In the genomic region with DNA sequence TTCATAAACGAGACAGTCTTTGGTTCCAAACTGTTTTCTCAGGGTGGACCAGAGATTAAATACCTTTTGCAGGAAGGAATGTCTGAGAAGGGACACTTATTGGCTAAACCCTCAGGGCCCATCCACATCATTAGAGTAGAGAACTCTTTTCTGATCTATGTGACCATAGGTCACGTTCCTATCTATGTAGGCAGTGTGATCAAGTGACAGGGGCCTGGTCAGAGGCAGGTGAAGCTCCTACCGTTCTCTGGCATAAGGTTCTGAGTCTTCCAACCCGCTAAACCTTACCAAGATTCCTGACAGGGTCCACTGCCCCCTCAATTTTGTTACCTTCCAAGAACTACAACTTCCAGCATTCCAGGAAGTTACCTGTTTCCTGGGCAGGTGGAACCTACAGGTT, we compare ENCODE assay signal across 28 mouse cellular contexts. TPM values are rescaled to one million over a fixed set of nuclear protein-coding genes. Genes with fewer than 3 reads are reported as not detected.
DNase-seq lines count a peak whose midpoint lies in the region; ATAC-seq lines count a peak whose summit lies in the region.
"Had no signal": no experiment of that assay in that cellular context is flagged by ENCODE, and none has a peak within 500 bp of the region (broad histone marks: within the 10 kb centered on the region; RNA-seq: fewer than 3 reads in every experiment).

No protein-coding gene starts in this region.

- H3K9me3 ChIP-seq in erythroblast, embryonic 14.5 days (ENCODE audit: control insufficient read depth, low read length) = no peaks in the 10 kb centered on the region
- no peaks in the 10 kb centered on the region for H3K9me3 ChIP-seq in liver, embryonic 12.5 days (replicated peaks)
- H3K9me3 ChIP-seq in liver, embryonic 15.5 days (replicated peaks) = no peaks in the 10 kb centered on the region
- H3K9me3 ChIP-seq: forebrain, embryonic 12.5 days; forebrain, embryonic 15.5 days; heart, embryonic 12.5 days; heart, embryonic 15.5 days; hindbrain, embryonic 10.5 days; hindbrain, embryonic 13.5 days had no signal

- H3K4me1 ChIP-seq in erythroblast, embryonic 14.5 days (ENCODE audit: control insufficient read depth) = peaks cover 74% of the 10 kb centered on the region
- peaks cover 70% of the 10 kb centered on the region for H3K4me1 ChIP-seq in liver, embryonic 12.5 days
- peaks cover 73% of the 10 kb centered on the region for H3K4me1 ChIP-seq in liver, embryonic 15.5 days (replicated peaks)
- H3K4me1 ChIP-seq: forebrain, embryonic 15.5 days; hindbrain, embryonic 13.5 days had no signal

- H3K27ac ChIP-seq in liver, embryonic 12.5 days = peak overlapping the region; percentile 88
- H3K27ac ChIP-seq in liver, embryonic 15.5 days (replicated peaks) = peak overlapping the region; percentile 83
- H3K27ac ChIP-seq: forebrain, embryonic 12.5 days; forebrain, embryonic 15.5 days; heart, embryonic 15.5 days; hindbrain, embryonic 10.5 days; hindbrain, embryonic 13.5 days had no signal

- 75% methylated on average over 4 of the region's 4 CpGs for WGBS in liver, embryonic 12.5 days (ENCODE audit: insufficient replicate concordance)
- WGBS in liver, embryonic 15.5 days (ENCODE audit: insufficient replicate concordance) = 61% methylated on average over 4 of the region's 4 CpGs

- no peaks in the 10 kb centered on the region for H3K27me3 ChIP-seq in erythroblast, embryonic 14.5 days (ENCODE audit: control insufficient read depth)
- no peaks in the 10 kb centered on the region for H3K27me3 ChIP-seq in liver, embryonic 12.5 days (replicated peaks)
- no peaks in the 10 kb centered on the region for H3K27me3 ChIP-seq in liver, embryonic 15.5 days
- H3K27me3 ChIP-seq: forebrain, embryonic 12.5 days; forebrain, embryonic 15.5 days; heart, embryonic 12.5 days; heart, embryonic 15.5 days; hindbrain, embryonic 13.5 days had no signal

- no peak for DNase-seq in cerebellum, adult 8-10 months
- no peak for DNase-seq in cerebellum, postnatal 14 days
- no peak for DNase-seq in left cerebral cortex, adult 8-10 months (ENCODE audit: low spot score in 2 of 2)
- DNase-seq: adrenal gland, adult 8-10 months; adrenal gland, postnatal 25 days; cerebellum, adult 18-20 months; cerebellum, postnatal 10 days; gastrocnemius, postnatal 25 days; heart, adult 18-20 months; heart, postnatal 10 days; heart, postnatal 36 days had no signal

- no peak for ATAC-seq in erythroblast, adult 5-6 weeks (replicated peaks; ENCODE audit: low FRiP score, poor library complexity, severe bottlenecking)
- peak; percentile 55 for ATAC-seq in liver, embryonic 12.5 days
- peak; percentile 62 for ATAC-seq in liver, embryonic 15.5 days (ENCODE audit: insufficient read depth)
- ATAC-seq: activated CD4-positive, CD25-positive, alpha-beta regulatory T cell, adult 4 months; forebrain, embryonic 15.5 days; hindbrain, embryonic 16.5 days had no signal

- H3K4me3 ChIP-seq in erythroblast, embryonic 14.5 days (replicated peaks) = peak overlapping the region; percentile 9
- no peak overlapping the region for H3K4me3 ChIP-seq in liver, embryonic 12.5 days
- H3K4me3 ChIP-seq in liver, embryonic 15.5 days (replicated peaks) = no peak overlapping the region
- H3K4me3 ChIP-seq: forebrain, embryonic 12.5 days; forebrain, embryonic 15.5 days; heart, embryonic 12.5 days; heart, embryonic 15.5 days; hindbrain, embryonic 10.5 days; hindbrain, embryonic 13.5 days had no signal

- peak overlapping the region; percentile 51 for H3K9ac ChIP-seq in liver, embryonic 12.5 days
- H3K9ac ChIP-seq in liver, embryonic 15.5 days = peak overlapping the region; percentile 9; the same call in 1 of the 2 replicates
- H3K9ac ChIP-seq: forebrain, embryonic 12.5 days; forebrain, embryonic 15.5 days; heart, embryonic 12.5 days; heart, embryonic 15.5 days; hindbrain, embryonic 13.5 days had no signal

- no peak overlapping the region for H3K4me2 ChIP-seq in liver, embryonic 12.5 days
- peak overlapping the region; percentile 10; the same call in 1 of the 2 replicates for H3K4me2 ChIP-seq in liver, embryonic 15.5 days
- H3K4me2 ChIP-seq: forebrain, embryonic 12.5 days; forebrain, embryonic 15.5 days; heart, embryonic 12.5 days; heart, embryonic 15.5 days; hindbrain, embryonic 13.5 days had no signal

- H3K36me3 ChIP-seq in erythroblast, embryonic 14.5 days (ENCODE audit: control insufficient read depth) = peaks cover 4% of the 10 kb centered on the region; the same call in 1 of the 2 replicates
- no peaks in the 10 kb centered on the region for H3K36me3 ChIP-seq in liver, embryonic 12.5 days
- no peaks in the 10 kb centered on the region for H3K36me3 ChIP-seq in liver, embryonic 15.5 days (replicated peaks)
- H3K36me3 ChIP-seq: forebrain, embryonic 12.5 days; forebrain, embryonic 15.5 days; heart, embryonic 12.5 days; heart, embryonic 15.5 days; hindbrain, embryonic 10.5 days; hindbrain, embryonic 13.5 days had no signal

RNA-seq across cellular contexts. Expression of gene Rnase1, which starts 4.5 kb away (rescaled TPM):
- not detected in 2 replicates for polyA plus RNA-seq in erythroblast, embryonic 14.5 days (2012)
- total RNA-seq in erythroblast, adult 5-6 weeks (2015; ENCODE audit: low replicate concordance) = 2.1 TPM in 1 of 2 replicates, not detected in the other
- not detected in 2 replicates for total RNA-seq in erythroblast, adult 5-6 weeks (2017; ENCODE audit: low replicate concordance)
- not detected in 2 replicates for polyA plus RNA-seq in liver, embryonic 12.5 days (2016; fragmentation: Nextera tagmentation; extraction: Ambion mirVana)
- polyA plus RNA-seq in liver, embryonic 15.5 days (2015; fragmentation: Nextera tagmentation; extraction: Ambion mirVana) = 0.12 and 0.39 TPM in 2 replicates
- total RNA-seq in left cerebral cortex, adult 8-10 months (2022) = 1 to 10 TPM in 1 of 4 experiments, under 1 TPM in 3; 0.67 to 2.4 (median 0.85) TPM
- total RNA-seq: adrenal gland, postnatal 25 days; ES-E14; gastrocnemius, adult 8-10 months; gastrocnemius, postnatal 25 days had no signal
- polyA plus RNA-seq: activated CD4-positive, CD25-positive, alpha-beta regulatory T cell, adult 4 months; embryonic facial prominence, embryonic 11.5 days; forebrain, embryonic 12.5 days; heart, embryonic 12.5 days; hindbrain, embryonic 10.5 days; hindbrain, embryonic 13.5 days had no signal

RNA-seq across cellular contexts. Expression of gene Rnase6, which starts 18.4 kb away (rescaled TPM):
- polyA plus RNA-seq in erythroblast, embryonic 14.5 days (2012) = 0.09 and 0.10 TPM in 2 replicates
- total RNA-seq in erythroblast, adult 5-6 weeks (2015; ENCODE audit: low replicate concordance) = 8.1 and 47.2 TPM in 2 replicates
- total RNA-seq in erythroblast, adult 5-6 weeks (2017; ENCODE audit: low replicate concordance) = 9.5 and 15.7 TPM in 2 replicates
- polyA plus RNA-seq in liver, embryonic 12.5 days (2016; fragmentation: Nextera tagmentation; extraction: Ambion mirVana) = 2.3 and 4.0 TPM in 2 replicates
- polyA plus RNA-seq in liver, embryonic 15.5 days (2015; fragmentation: Nextera tagmentation; extraction: Ambion mirVana) = 3.3 and 5.1 TPM in 2 replicates
- total RNA-seq in left cerebral cortex, adult 8-10 months (2022) = under 1 TPM in 2 of 4 experiments, not detected in 2; 0.24 to 0.32 TPM
- total RNA-seq: ES-E14; gastrocnemius, adult 8-10 months; gastrocnemius, postnatal 25 days had no signal
- polyA plus RNA-seq: embryonic facial prominence, embryonic 11.5 days; hindbrain, embryonic 10.5 days had no signal

RNA-seq across cellular contexts. Expression of gene Rnase2b, which starts 19.9 kb away (rescaled TPM):
- not detected in 2 replicates for polyA plus RNA-seq in erythroblast, embryonic 14.5 days (2012)
- total RNA-seq in erythroblast, adult 5-6 weeks (2015; ENCODE audit: low replicate concordance) = not detected in 2 replicates
- 1.3 TPM in 1 of 2 replicates, not detected in the other for total RNA-seq in erythroblast, adult 5-6 weeks (2017; ENCODE audit: low replicate concordance)
- not detected in 2 replicates for polyA plus RNA-seq in liver, embryonic 12.5 days (2016; fragmentation: Nextera tagmentation; extraction: Ambion mirVana)
- polyA plus RNA-seq in liver, embryonic 15.5 days (2015; fragmentation: Nextera tagmentation; extraction: Ambion mirVana) = not detected in 2 replicates
- not detected for total RNA-seq in left cerebral cortex, adult 8-10 months (2022)
- total RNA-seq: adrenal gland, adult 8-10 months; adrenal gland, postnatal 25 days; ES-E14; gastrocnemius, adult 8-10 months; gastrocnemius, postnatal 25 days; heart, adult 18-20 months; heart, postnatal 10 days; heart, postnatal 36 days had no signal
- polyA plus RNA-seq: activated CD4-positive, CD25-positive, alpha-beta regulatory T cell, adult 4 months; embryonic facial prominence, embryonic 11.5 days; embryonic facial prominence, embryonic 14.5 days; forebrain, embryonic 12.5 days; forebrain, embryonic 15.5 days; gonadal fat pad, adult 2 months; heart, embryonic 12.5 days; heart, embryonic 15.5 days; hindbrain, embryonic 10.5 days; hindbrain, embryonic 13.5 days; hindbrain, embryonic 16.5 days had no signal

RNA-seq across cellular contexts. Expression of gene Eddm3b, which starts 27.9 kb away (rescaled TPM):
- polyA plus RNA-seq in erythroblast, embryonic 14.5 days (2012) = not detected in 2 replicates
- total RNA-seq in erythroblast, adult 5-6 weeks (2015; ENCODE audit: low replicate concordance) = not detected in 2 replicates
- total RNA-seq in erythroblast, adult 5-6 weeks (2017; ENCODE audit: low replicate concordance) = not detected in 2 replicates
- not detected in 2 replicates for polyA plus RNA-seq in liver, embryonic 12.5 days (2016; fragmentation: Nextera tagmentation; extraction: Ambion mirVana)
- not detected in 2 replicates for polyA plus RNA-seq in liver, embryonic 15.5 days (2015; fragmentation: Nextera tagmentation; extraction: Ambion mirVana)
- total RNA-seq in left cerebral cortex, adult 8-10 months (2022) = not detected
- total RNA-seq: adrenal gland, adult 8-10 months; adrenal gland, postnatal 25 days; ES-E14; gastrocnemius, adult 8-10 months; gastrocnemius, postnatal 25 days; heart, adult 18-20 months; heart, postnatal 10 days; heart, postnatal 36 days had no signal
- polyA plus RNA-seq: activated CD4-positive, CD25-positive, alpha-beta regulatory T cell, adult 4 months; embryonic facial prominence, embryonic 11.5 days; embryonic facial prominence, embryonic 14.5 days; forebrain, embryonic 12.5 days; forebrain, embryonic 15.5 days; heart, embryonic 12.5 days; heart, embryonic 15.5 days; hindbrain, embryonic 10.5 days; hindbrain, embryonic 13.5 days; hindbrain, embryonic 16.5 days had no signal

RNA-seq across cellular contexts. Expression of gene Ang, which starts 51.2 kb away (rescaled TPM):
- not detected in 2 replicates for polyA plus RNA-seq in erythroblast, embryonic 14.5 days (2012)
- 1.9 TPM in 1 of 2 replicates, not detected in the other for total RNA-seq in erythroblast, adult 5-6 weeks (2015; ENCODE audit: low replicate concordance)
- 1.3 TPM in 1 of 2 replicates, not detected in the other for total RNA-seq in erythroblast, adult 5-6 weeks (2017; ENCODE audit: low replicate concordance)
- 2.6 and 3.5 TPM in 2 replicates for polyA plus RNA-seq in liver, embryonic 12.5 days (2016; fragmentation: Nextera tagmentation; extraction: Ambion mirVana)
- 6.8 and 7.4 TPM in 2 replicates for polyA plus RNA-seq in liver, embryonic 15.5 days (2015; fragmentation: Nextera tagmentation; extraction: Ambion mirVana)
- total RNA-seq in left cerebral cortex, adult 8-10 months (2022) = 1 to 10 TPM; 4.6 to 9.5 (median 5.3) TPM
